Mouse (Mus musculus): ENCODE results near the gene Slc27a1. TPM values are rescaled to one million over a fixed set of nuclear protein-coding genes. Genes with fewer than 3 reads are reported as not detected.

Gene Slc27a1
- polyA plus RNA-seq, 1 experiment from 2014 or later = 50.5 TPM

GRCm38 (mm10) chr8:71537028-71537867 is 31.4 kb upstream of the Slc27a1 start, which contains the start of gene Bst2:
Gene Bst2 (minus strand): TSS chr8:71537456.
- peak; percentile 81 for ATAC-seq (replicated peaks; ENCODE audit: low FRiP score, low read depth)
- Histone ChIP-seq H3K9ac (ENCODE audit: low read depth, low read length) (peak within 1 kb of the TSS; percentile 62), H3K4me2 (ENCODE audit: low read length) (peak within 1 kb of the TSS; percentile 65), H3K9me3 (replicated peaks; ENCODE audit: low read length) (no peaks in the 10 kb centered on the region), H3K27me3 (ENCODE audit: insufficient read depth, low read length) (no peaks in the 10 kb centered on the region), H3K4me1 (replicated peaks; ENCODE audit: insufficient read depth, low read length) (peaks cover 18% of the 10 kb centered on the region; the same call in 1 of the 2 replicates), H3K36me3 (ENCODE audit: insufficient read depth, low read length) (no peaks in the 10 kb centered on the region), H3K27ac (peak within 1 kb of the TSS; percentile 83), H3K4me3 (replicated peaks; ENCODE audit: low read depth, low read length) (peak within 1 kb of the TSS; percentile 50)
- peak; percentile 98 for DNase-seq (ENCODE audit: low spot score)
- WGBS = 4% methylated on average over 37 of the region's 37 CpGs
- peak; percentile 17; the same call in 1 of the 2 replicates for TF ChIP-seq CTCF (IDR thresholded peaks at IDR 0.05; ENCODE audit: low read depth)

- TF ChIP-seq CTCF (IDR thresholded peaks at IDR 0.05; ENCODE audit: low read depth) = no peak
- H3K4me2 ChIP-seq (ENCODE audit: low read length) = peak within 1 kb of the TSS; percentile 68
- H3K4me1 ChIP-seq (replicated peaks; ENCODE audit: insufficient read depth, low read length) = peaks cover 9% of the 10 kb centered on the region; the same call in 1 of the 2 replicates
- H3K9ac ChIP-seq (ENCODE audit: low read depth, low read length) = peak within 1 kb of the TSS; percentile 62
- WGBS = under 1% methylated on average over 55 of the region's 55 CpGs
- peak; percentile 96 for ATAC-seq (replicated peaks; ENCODE audit: low FRiP score, low read depth)
- no peaks in the 10 kb centered on the region for H3K27me3 ChIP-seq (ENCODE audit: insufficient read depth, low read length)
- peak within 1 kb of the TSS; percentile 69 for H3K27ac ChIP-seq
- DNase-seq (ENCODE audit: low spot score) = peak; percentile 100
- peak within 1 kb of the TSS; percentile 70 for H3K4me3 ChIP-seq (replicated peaks; ENCODE audit: low read depth, low read length)
- H3K9me3 ChIP-seq (replicated peaks; ENCODE audit: low read length) = no peaks in the 10 kb centered on the region
- H3K36me3 ChIP-seq (ENCODE audit: insufficient read depth, low read length) = peaks cover 20% of the 10 kb centered on the region
Measured at GRCm38 (mm10) chr8:71542632-71543343, 25.9 kb upstream of the Slc27a1 start, which contains the start of gene Mvb12a. Gene Mvb12a (plus strand): TSS chr8:71542922.

- DNase-seq (ENCODE audit: low spot score) (no peak), ATAC-seq (replicated peaks; ENCODE audit: low FRiP score, low read depth) (no peak)
- Histone ChIP-seq H3K36me3 (ENCODE audit: insufficient read depth, low read length) (peaks cover 23% of the 10 kb centered on the region), H3K4me2 (ENCODE audit: low read length) (peak overlapping the region; percentile 68), H3K9ac (ENCODE audit: low read depth, low read length) (no peak overlapping the region), H3K4me3 (replicated peaks; ENCODE audit: low read depth, low read length) (peak overlapping the region; percentile 70; the same call in 1 of the 2 replicates), H3K27me3 (ENCODE audit: insufficient read depth, low read length) (no peaks in the 10 kb centered on the region), H3K27ac (no peak overlapping the region), H3K9me3 (replicated peaks; ENCODE audit: low read length) (no peaks in the 10 kb centered on the region), H3K4me1 (replicated peaks; ENCODE audit: insufficient read depth, low read length) (peaks cover 9% of the 10 kb centered on the region; the same call in 1 of the 2 replicates)
- TF ChIP-seq CTCF (IDR thresholded peaks at IDR 0.05; ENCODE audit: low read depth) = no peak
- 74% methylated on average over 9 of the region's 9 CpGs for WGBS
Measured at GRCm38 (mm10) chr8:71543755-71544154, 24.9 kb upstream of the Slc27a1 start.

DNA sequence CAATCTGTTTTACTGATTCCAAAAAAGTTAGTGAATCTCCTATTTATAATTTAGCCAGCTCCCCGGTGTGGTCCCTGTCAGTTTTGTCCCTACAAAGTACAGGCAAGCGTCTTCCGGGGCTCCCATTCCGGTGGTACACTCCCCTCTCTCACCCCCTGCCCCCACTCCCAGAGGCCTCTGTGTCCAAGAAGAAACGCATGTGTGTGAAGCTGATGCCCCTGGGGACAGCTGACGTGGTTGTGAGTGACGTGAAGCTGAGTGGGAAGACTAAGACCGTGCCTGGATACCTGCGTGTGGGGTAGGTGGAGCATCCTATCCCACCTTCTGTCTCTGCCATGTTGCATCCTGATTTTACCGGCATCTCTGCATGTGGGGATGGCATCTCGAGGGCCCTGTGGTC is 23.6 kb upstream of the Slc27a1 start:
- Histone ChIP-seq H3K4me3 (replicated peaks; ENCODE audit: low read depth, low read length) (no peak overlapping the region), H3K9me3 (replicated peaks; ENCODE audit: low read length) (no peaks in the 10 kb centered on the region), H3K4me2 (ENCODE audit: low read length) (no peak overlapping the region), H3K4me1 (replicated peaks; ENCODE audit: insufficient read depth, low read length) (peaks cover 9% of the 10 kb centered on the region; the same call in 1 of the 2 replicates), H3K27ac (no peak overlapping the region), H3K27me3 (ENCODE audit: insufficient read depth, low read length) (no peaks in the 10 kb centered on the region), H3K36me3 (ENCODE audit: insufficient read depth, low read length) (peaks cover 23% of the 10 kb centered on the region), H3K9ac (ENCODE audit: low read depth, low read length) (no peak overlapping the region)
- no peak for DNase-seq (ENCODE audit: low spot score)
- WGBS = 93% methylated on average over 11 of the region's 11 CpGs
- no peak for ATAC-seq (replicated peaks; ENCODE audit: low FRiP score, low read depth)
- no peak for TF ChIP-seq CTCF (IDR thresholded peaks at IDR 0.05; ENCODE audit: low read depth)

DNA sequence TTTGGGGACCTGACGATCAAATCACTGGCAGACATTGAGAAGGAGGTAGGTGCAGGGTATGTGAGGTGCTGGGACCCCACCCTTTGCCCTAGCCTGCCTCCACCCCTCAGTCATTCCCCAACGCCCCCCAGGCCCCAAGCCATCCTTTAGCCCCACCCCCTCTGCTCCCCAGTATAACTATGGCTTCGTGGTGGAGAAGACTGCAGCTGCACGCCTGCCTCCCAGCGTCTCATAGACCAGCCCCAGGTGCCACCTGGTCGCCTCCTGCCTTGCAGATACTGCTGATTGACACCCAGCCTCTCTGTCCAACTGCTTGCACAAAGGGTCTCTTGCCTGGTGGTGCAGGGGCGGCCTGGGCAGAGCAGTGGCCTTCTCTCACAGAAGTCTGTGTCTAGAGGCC is 21.1 kb upstream of the Slc27a1 start:
- DNase-seq (ENCODE audit: low spot score) = no peak
- Histone ChIP-seq H3K4me1 (replicated peaks; ENCODE audit: insufficient read depth, low read length) (peaks cover 9% of the 10 kb centered on the region; the same call in 1 of the 2 replicates), H3K27ac (no peak overlapping the region), H3K27me3 (ENCODE audit: insufficient read depth, low read length) (no peaks in the 10 kb centered on the region), H3K9me3 (replicated peaks; ENCODE audit: low read length) (no peaks in the 10 kb centered on the region), H3K4me2 (ENCODE audit: low read length) (no peak overlapping the region), H3K4me3 (replicated peaks; ENCODE audit: low read depth, low read length) (no peak overlapping the region), H3K36me3 (ENCODE audit: insufficient read depth, low read length) (peaks cover 23% of the 10 kb centered on the region), H3K9ac (ENCODE audit: low read depth, low read length) (no peak overlapping the region)
- no peak for ATAC-seq (replicated peaks; ENCODE audit: low FRiP score, low read depth)
- WGBS = 89% methylated on average over 7 of the region's 7 CpGs
- no peak for TF ChIP-seq CTCF (IDR thresholded peaks at IDR 0.05; ENCODE audit: low read depth)

GRCm38 (mm10) chr8:71550754-71551153 is 17.9 kb upstream of the Slc27a1 start:
- H3K27ac ChIP-seq = peak overlapping the region; percentile 44; the same call in 1 of the 2 replicates
- H3K4me3 ChIP-seq (replicated peaks; ENCODE audit: low read depth, low read length) = no peak overlapping the region
- no peak for ATAC-seq (replicated peaks; ENCODE audit: low FRiP score, low read depth)
- H3K9me3 ChIP-seq (replicated peaks; ENCODE audit: low read length) = no peaks in the 10 kb centered on the region
- H3K36me3 ChIP-seq (ENCODE audit: insufficient read depth, low read length) = peaks cover 20% of the 10 kb centered on the region
- no peak overlapping the region for H3K4me2 ChIP-seq (ENCODE audit: low read length)
- H3K27me3 ChIP-seq (ENCODE audit: insufficient read depth, low read length) = no peaks in the 10 kb centered on the region
- no peak for DNase-seq (ENCODE audit: low spot score)
- no peak for TF ChIP-seq CTCF (IDR thresholded peaks at IDR 0.05; ENCODE audit: low read depth)
- no peaks in the 10 kb centered on the region for H3K4me1 ChIP-seq (replicated peaks; ENCODE audit: insufficient read depth, low read length)
- WGBS = 68% methylated on average over 7 of the region's 7 CpGs
- no peak overlapping the region for H3K9ac ChIP-seq (ENCODE audit: low read depth, low read length)
